In genomic region chrX:168673525-168674406, GRCm38 (mm10) we compare ENCODE assay signal across 8 mouse cellular contexts. TPM values are rescaled to one million over a fixed set of nuclear protein-coding genes. Genes with fewer than 3 reads are reported as not detected.
A peak's percentile ranks its signal among the peaks of the same experiment; 100 is the strongest.
DNase-seq lines count a peak whose midpoint lies in the region; ATAC-seq and TF ChIP-seq lines count a peak whose summit lies in the region.

TSS of gene Msl3 (minus strand) at chrX:168673898.

- peak within 1 kb of the TSS; percentile 100 for H3K27ac ChIP-seq in bone marrow, adult 2 months (ENCODE audit: control insufficient read depth, insufficient read depth, low read depth, low read length, poor library complexity)
- peak within 1 kb of the TSS; percentile 91 for H3K27ac ChIP-seq in embryonic facial prominence, embryonic 14.5 days (replicated peaks; ENCODE audit: low read depth, low read length)
- peak within 1 kb of the TSS; percentile 80; the same call in 1 of the 2 replicates for H3K27ac ChIP-seq in limb, embryonic 13.5 days
- H3K27ac ChIP-seq in midbrain, embryonic 15.5 days = peak within 1 kb of the TSS; percentile 91

- peak within 1 kb of the TSS; percentile 74 for H3K9ac ChIP-seq in embryonic facial prominence, embryonic 14.5 days (ENCODE audit: low read depth, low read length)
- H3K9ac ChIP-seq in limb, embryonic 13.5 days = peak within 1 kb of the TSS; percentile 68
- peak within 1 kb of the TSS; percentile 64 for H3K9ac ChIP-seq in midbrain, embryonic 15.5 days

- H3K36me3 ChIP-seq in embryonic facial prominence, embryonic 14.5 days (ENCODE audit: control insufficient read depth, insufficient read depth, low read length) = 0 out of 2 replicates have a peak, but pooled peaks cover 7% of the 10 kb centered on the region
- H3K36me3 ChIP-seq in limb, embryonic 13.5 days = peaks cover 5% of the 10 kb centered on the region
- 0 out of 2 replicates have a peak, but pooled peaks cover 3% of the 10 kb centered on the region for H3K36me3 ChIP-seq in midbrain, embryonic 15.5 days (replicated peaks)

- no peak; the same call in 1 of the 2 replicates for TF ChIP-seq POLR2A in bone marrow, adult 2 months (IDR thresholded peaks at IDR 0.05; ENCODE audit: borderline replicate concordance, control insufficient read depth, low read depth, low read length)

- no peaks in the 10 kb centered on the region for H3K9me3 ChIP-seq in embryonic facial prominence, embryonic 14.5 days (ENCODE audit: control insufficient read depth, low read length)
- no peaks in the 10 kb centered on the region for H3K9me3 ChIP-seq in limb, embryonic 13.5 days
- H3K9me3 ChIP-seq in midbrain, embryonic 15.5 days = no peaks in the 10 kb centered on the region

- H3K4me1 ChIP-seq in bone marrow, adult 2 months (ENCODE audit: control insufficient read depth, insufficient read depth, low read length) = no peaks in the 10 kb centered on the region
- no peaks in the 10 kb centered on the region for H3K4me1 ChIP-seq in embryonic facial prominence, embryonic 14.5 days (ENCODE audit: control insufficient read depth, insufficient read depth, low read length)
- H3K4me1 ChIP-seq in limb, embryonic 13.5 days = no peaks in the 10 kb centered on the region
- H3K4me1 ChIP-seq in midbrain, embryonic 15.5 days = no peaks in the 10 kb centered on the region

- peak; percentile 88 for DNase-seq in 416B (ENCODE audit: low read depth)
- DNase-seq in embryonic facial prominence, embryonic 14.5 days (ENCODE audit: low spot score) = peak; percentile 93
- peak; percentile 75 for DNase-seq in heart, adult 8-10 months (ENCODE audit: low spot score)
- peak; percentile 80 for DNase-seq in kidney, adult 9 months
- peak; percentile 72 to 79 for DNase-seq in spleen, adult 18-20 months

- ATAC-seq in embryonic facial prominence, embryonic 14.5 days (ENCODE audit: low read depth) = peak; percentile 93
- ATAC-seq in limb, embryonic 13.5 days (ENCODE audit: low FRiP score, low read depth) = peak; percentile 90
- peak; percentile 94 for ATAC-seq in midbrain, embryonic 15.5 days (replicated peaks)

- peak within 1 kb of the TSS; percentile 69 for H3K4me2 ChIP-seq in embryonic facial prominence, embryonic 14.5 days (ENCODE audit: low read depth, low read length)
- H3K4me2 ChIP-seq in limb, embryonic 13.5 days (replicated peaks) = peak within 1 kb of the TSS; percentile 74
- peak within 1 kb of the TSS; percentile 83 for H3K4me2 ChIP-seq in midbrain, embryonic 15.5 days

- H3K27me3 ChIP-seq in embryonic facial prominence, embryonic 14.5 days (replicated peaks; ENCODE audit: control insufficient read depth, insufficient read depth, low read length) = no peaks in the 10 kb centered on the region
- H3K27me3 ChIP-seq in limb, embryonic 13.5 days = peaks cover 27% of the 10 kb centered on the region
- peaks cover 5% of the 10 kb centered on the region; the same call in 1 of the 2 replicates for H3K27me3 ChIP-seq in midbrain, embryonic 15.5 days (replicated peaks)

- H3K4me3 ChIP-seq in bone marrow, adult 2 months (replicated peaks; ENCODE audit: control insufficient read depth, low read depth, low read length) = peak within 1 kb of the TSS; percentile 97
- peak within 1 kb of the TSS; percentile 55 for H3K4me3 ChIP-seq in embryonic facial prominence, embryonic 14.5 days (ENCODE audit: low read depth, low read length)
- peak within 1 kb of the TSS; percentile 58 for H3K4me3 ChIP-seq in limb, embryonic 13.5 days
- peak within 1 kb of the TSS; percentile 61 for H3K4me3 ChIP-seq in midbrain, embryonic 15.5 days

- peak; percentile 49 for TF ChIP-seq CTCF in bone marrow, adult 2 months (IDR thresholded peaks at IDR 0.05; ENCODE audit: control insufficient read depth, insufficient read depth, low read length)

- WGBS in bone marrow, adult 2 months = 15% methylated on average over 75 of the region's 88 CpGs
- 31% methylated on average over 27 of the region's 88 CpGs for WGBS in embryonic facial prominence, embryonic 14.5 days
- 23% methylated on average over 68 of the region's 88 CpGs for WGBS in limb, embryonic 13.5 days
- WGBS in midbrain, embryonic 15.5 days = 30% methylated on average over 61 of the region's 88 CpGs

RNA-seq across cellular contexts. Expression of gene Msl3, which starts in this region (rescaled TPM):
- polyA plus RNA-seq in bone marrow, adult 2 months (2011; ENCODE audit: insufficient read depth, insufficient read length, low replicate concordance, missing spikeins) = 26.9 and 29.2 TPM in 2 replicates
- 38.7 and 42.8 TPM in 2 replicates for polyA plus RNA-seq in embryonic facial prominence, embryonic 14.5 days (2014; fragmentation: Nextera tagmentation; extraction: Ambion mirVana)
- total RNA-seq in heart, adult 8-10 months (2022) = 10 to 100 TPM; 44.7 to 55.4 (median 53.4) TPM
- polyA plus RNA-seq in limb, embryonic 13.5 days (2015; fragmentation: Nextera tagmentation; extraction: Ambion mirVana) = 34.5 and 37.3 TPM in 2 replicates
- polyA plus RNA-seq in midbrain, embryonic 15.5 days (2015; fragmentation: Nextera tagmentation; extraction: Ambion mirVana) = 15.9 and 16.3 TPM in 2 replicates

Comparison
In these comparisons a context has a peak if more than half of its experiments do, and no peak if none do; other contexts are left out.
1. Peak in every context shown above with its lines: DNase-seq, ATAC-seq, H3K4me3 ChIP-seq and H3K27ac ChIP-seq.